Mouse (Mus musculus): ENCODE results near the gene Asphd2. TPM values are rescaled to one million over a fixed set of nuclear protein-coding genes. Genes with fewer than 3 reads are reported as not detected.

The Asphd2 gene
- total RNA-seq, 2 experiments from 2014 or later, result 9.5 to 9.9 TPM

DNA sequence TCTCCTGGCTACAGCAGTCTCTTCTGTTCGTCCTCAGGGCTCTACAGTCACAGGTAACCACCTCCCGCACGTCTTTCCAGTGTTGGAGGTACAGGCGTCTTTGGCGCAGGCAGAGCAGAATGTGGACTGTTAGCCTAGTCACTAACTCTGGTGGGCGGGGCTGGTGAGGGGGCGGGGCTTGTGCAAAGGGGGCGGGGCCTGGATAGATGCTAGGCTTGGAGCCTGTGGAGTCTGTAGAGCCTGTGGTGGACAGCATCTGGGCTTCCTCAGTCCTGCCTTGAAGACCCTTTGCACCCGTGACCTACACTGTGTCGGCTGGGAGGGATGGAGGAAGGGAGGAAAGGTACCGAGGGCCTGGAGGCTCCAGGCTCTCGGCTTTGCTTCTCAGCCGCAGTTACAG, 38.8 kb downstream of the Asphd2 start, which contains the start of gene Gm6583:
Gene Gm6583, minus strand, starts transcription at position 124 of the 400 bp plus-strand sequence.
- DNase-seq (ENCODE audit: low spot score in 2 of 2), result no peak

GRCm38 (mm10) chr5:112355493-112355892, 39.2 kb downstream of the Asphd2 start:
- DNase-seq (ENCODE audit: low spot score in 2 of 2), result no peak

DNA sequence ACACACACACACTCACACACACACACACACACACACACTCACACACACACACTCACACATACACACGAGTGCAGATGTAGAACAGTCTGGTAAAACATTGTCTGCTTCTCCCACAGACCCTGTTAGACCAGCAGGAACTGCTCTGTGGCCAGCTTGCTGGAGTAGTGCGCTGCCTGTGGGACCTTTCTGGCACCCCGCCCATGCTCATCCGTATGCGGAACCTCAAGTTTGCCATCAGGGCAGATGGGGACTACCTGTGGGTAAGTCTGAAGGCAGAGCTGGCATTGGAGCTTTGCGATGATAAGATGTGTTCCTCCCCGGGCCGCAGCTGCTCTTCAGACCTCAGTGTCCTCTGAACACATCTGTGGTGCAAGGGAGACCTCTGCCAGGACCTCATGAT, 45.5 kb downstream of the Asphd2 start:
- no peak for DNase-seq (ENCODE audit: low spot score in 2 of 2)

DNA sequence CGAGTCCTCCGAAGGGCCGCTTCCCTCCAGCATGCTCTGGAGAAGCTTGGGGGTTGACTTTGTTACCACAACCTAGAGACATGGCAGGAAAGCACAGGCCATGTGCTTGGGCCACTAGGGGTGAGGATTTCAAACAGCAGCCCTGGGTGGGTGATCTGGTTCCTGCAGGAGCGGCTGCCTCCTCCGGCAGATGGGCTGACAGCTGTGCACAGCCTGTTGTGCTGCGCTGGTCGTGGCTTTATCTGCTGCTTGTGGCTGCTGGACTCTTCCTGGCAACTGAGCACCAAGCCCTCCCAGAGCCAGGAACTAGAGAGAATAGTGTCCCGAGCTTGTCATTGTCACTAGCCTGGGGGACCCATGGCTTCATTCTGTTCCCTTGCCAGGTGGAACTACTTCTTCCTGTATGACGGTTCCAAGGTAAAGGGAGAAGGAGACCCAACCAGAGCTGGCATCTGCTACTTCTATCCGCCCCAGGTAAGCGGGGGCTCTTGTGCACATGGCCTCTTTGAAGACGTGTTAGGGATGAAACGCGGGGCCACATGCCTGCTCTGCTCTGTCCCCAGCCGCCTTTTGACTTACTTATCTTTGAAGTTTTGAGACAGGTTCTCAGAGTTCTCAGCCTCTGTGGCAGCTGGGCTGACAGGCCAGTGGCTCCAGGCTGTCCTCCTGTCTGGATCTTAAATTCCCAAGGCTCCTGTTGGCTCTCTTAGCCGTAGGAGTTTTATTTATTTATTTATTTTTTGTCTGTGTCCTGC, 48.3 kb downstream of the Asphd2 start:
- no peak for DNase-seq (ENCODE audit: low spot score in 2 of 2)

DNA sequence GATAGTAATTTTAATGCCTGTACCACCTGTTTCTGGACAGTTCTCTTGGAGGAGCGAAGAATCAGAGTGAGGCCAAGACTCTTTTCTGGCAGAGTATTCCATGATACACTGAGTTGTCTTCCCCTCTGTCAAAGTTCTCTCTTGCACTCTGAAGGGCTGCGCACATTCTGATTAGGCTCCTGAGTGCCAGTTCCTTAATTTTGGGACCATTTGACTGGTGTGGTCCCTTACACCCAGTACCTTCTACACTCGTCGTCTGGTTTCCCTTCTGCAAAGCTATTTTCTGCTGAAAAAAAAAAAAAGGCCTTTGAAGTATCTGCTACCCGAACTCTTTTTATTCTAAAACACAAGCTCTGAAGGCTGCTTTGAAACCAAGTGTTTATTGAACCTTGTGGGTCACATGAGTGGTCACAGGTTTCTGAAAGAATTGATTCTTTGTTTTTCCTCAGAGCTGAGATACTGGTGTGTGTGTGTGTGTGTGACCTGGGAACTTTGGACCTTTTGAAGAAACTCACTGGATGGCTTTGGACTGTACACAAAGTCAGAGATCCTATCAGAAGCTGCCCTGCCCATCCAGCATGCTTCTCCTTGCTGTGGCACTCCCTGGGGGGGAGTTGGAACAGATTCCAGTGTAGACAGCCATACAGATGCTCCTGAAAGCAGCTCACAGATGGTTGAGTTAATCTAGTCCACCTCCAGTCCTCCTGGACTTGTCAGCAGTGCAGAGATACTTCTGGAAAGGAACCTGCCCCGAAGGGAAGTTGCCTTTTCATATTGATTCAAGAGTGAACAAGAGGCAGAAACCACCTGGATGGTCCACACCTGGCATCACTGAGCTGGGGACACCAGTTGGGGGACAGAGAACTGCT, 50.3 kb downstream of the Asphd2 start:
- no peak for DNase-seq (ENCODE audit: low spot score in 2 of 2)

- no peak for DNase-seq (ENCODE audit: low spot score in 2 of 2)
These were observed 51.5 kb downstream of the Asphd2 start for GRCm38 (mm10) chr5:112343205-112343595.

DNA sequence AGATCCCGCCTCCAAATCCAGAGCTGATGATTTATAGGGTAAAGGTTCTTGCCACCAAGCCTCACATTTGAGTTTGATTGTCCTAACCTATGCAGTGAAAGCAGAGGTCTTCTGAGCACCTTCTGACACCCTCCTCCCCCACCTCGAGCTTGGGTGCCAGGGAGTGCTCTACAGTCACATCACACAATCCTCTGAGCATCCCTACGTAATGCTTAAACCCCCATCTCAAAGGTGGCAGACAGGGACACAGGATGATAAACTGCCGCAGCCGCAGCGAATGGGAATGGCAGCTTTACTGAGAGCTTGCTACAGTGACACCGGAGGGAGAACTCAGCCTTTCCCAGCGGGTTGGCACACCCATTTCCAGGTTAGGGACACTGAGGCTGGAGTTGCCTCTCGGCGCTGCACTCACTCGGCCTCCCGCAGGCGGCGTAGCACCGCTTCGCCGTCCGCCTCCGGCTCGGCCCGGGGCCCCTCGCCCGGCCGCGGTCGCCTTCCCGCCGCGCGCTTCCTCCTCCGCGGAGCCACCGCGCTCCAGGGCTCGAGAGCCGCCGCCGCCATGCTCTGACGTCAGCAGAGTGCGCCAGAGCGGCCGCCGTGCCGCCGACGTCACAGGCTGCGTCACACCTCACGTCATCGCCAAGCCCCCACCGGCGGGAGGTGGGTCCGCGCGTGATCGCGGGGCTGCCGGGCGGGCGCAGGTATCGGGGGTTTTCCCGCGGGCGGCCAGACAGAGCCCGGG, 52.0 kb downstream of the Asphd2 start, which contains the start of the genes Srrd and Hps4:
Gene Srrd, minus strand, starts transcription at position 578 of the 742 bp plus-strand sequence.
Gene Hps4, plus strand, starts transcription at position 621 of the 742 bp plus-strand sequence.
- DNase-seq (ENCODE audit: low spot score in 2 of 2), result peak; percentile 61 to 86

DNA sequence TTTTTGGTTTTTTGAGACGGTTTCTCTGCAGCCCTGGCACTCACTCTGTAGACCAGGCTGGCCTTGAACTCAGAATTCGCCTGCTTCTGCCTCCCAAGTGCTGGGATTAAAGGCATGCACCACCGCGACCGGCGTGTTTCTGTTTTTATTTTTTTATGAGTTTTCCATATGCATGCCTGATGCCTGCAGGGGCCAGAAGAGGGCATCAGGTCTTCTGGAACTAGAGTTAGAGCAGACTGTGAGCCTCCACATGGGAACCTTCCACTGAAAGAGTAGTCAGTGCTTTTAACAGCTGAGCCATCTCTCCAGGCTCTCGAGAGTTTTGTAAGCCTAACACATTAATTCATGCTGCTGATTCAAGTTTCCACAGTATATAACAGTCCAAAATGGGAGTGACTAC, 55.5 kb downstream of the Asphd2 start:
- DNase-seq (ENCODE audit: low spot score in 2 of 2), result no peak

DNA sequence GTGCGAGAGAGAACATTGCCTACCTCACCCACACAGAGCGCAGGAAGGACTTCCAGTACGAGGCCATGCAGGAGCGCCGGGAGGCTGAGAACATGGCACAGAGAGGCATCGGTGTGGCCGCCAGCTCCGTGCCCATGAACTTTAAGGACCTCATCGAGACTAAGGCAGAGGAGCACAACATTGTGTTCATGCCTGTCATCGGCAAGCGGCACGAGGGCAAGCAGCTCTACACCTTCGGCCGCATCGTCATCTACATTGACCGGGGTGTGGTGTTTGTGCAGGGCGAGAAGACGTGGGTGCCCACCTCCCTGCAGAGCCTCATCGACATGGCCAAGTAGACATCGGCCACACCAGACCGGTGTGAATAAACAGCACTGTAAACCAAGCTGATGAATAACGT, 57.7 kb downstream of the Asphd2 start:
- DNase-seq (ENCODE audit: low spot score in 2 of 2), result no peak

- DNase-seq (ENCODE audit: low spot score in 2 of 2), result no peak
These were observed 59.2 kb downstream of the Asphd2 start for GRCm38 (mm10) chr5:112335473-112335872.

Other genes with a start within 250 kb of the Asphd2 start
- 1 to 10 TPM; 3.8 to 4.2 TPM for gene Cryba4, start 142.3 kb downstream of the Asphd2 start, total RNA-seq (2021)
- 1 to 10 TPM; 2.0 to 3.0 TPM for gene Crybb1, start 139.1 kb downstream of the Asphd2 start, total RNA-seq (2021)
- 100 to 1,000 TPM; 135 to 140 TPM for gene Tpst2, start 118.2 kb downstream of the Asphd2 start, total RNA-seq (2021)
- 10 to 100 TPM; 35.9 to 43.0 TPM for gene Tfip11, start 68.5 kb downstream of the Asphd2 start, total RNA-seq (2021)
- gene Srrd, start 51.8 kb downstream of the Asphd2 start, total RNA-seq (2021), result 10 to 100 TPM; 21.4 to 28.4 TPM
- 10 to 100 TPM; 32.8 to 37.2 TPM for gene Hps4, start 51.8 kb downstream of the Asphd2 start, total RNA-seq (2021)
- under 1 TPM in 1 of 2 experiments, not detected in 1; 0.23 TPM for gene Gm6583, start 38.8 kb downstream of the Asphd2 start, total RNA-seq (2021)
- not detected for gene Gm6588, start 54.6 kb upstream of the Asphd2 start, total RNA-seq (2021)
- 1 to 10 TPM; 7.6 to 8.7 TPM for gene Sez6l, start 182.3 kb upstream of the Asphd2 start, total RNA-seq (2021)